Mouse (Mus musculus): Measurements from ENCODE around the gene Ntrk3. TPM values are rescaled to one million over a fixed set of nuclear protein-coding genes. Genes with fewer than 3 reads are reported as not detected.

Ntrk3 gene
- polyA plus RNA-seq, 1 experiment from 2014 or later: 2.6 TPM

DNA sequence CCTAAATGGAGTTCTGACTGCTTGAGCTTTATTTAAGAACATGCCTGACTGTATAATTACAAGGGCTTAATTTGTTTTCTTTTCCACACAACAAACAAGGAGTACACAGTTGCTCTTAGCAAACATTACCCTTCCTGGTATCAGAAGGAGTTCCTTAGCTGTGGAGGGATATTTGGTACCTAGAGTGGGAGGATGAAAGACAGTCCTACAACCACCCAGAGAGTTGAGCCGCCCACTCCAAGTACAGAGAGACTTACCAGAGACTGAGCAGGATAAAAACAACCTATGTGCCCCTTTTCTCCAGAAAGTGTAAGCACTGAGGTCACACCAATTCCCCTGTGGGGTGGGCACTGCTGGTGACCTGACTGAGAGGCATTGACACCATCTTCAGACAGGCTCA, 237.8 kb downstream of the Ntrk3 start:
- 72% methylated on average over 1 of the region's 1 CpGs for WGBS
- Histone ChIP-seq H3K27me3 (no peaks in the 10 kb centered on the region), H3K36me3 (no peaks in the 10 kb centered on the region), H3K9ac (no peak overlapping the region), H3K4me1 (no peaks in the 10 kb centered on the region), H3K4me3 (no peak overlapping the region), H3K4me2 (replicated peaks) (no peak overlapping the region), H3K9me3 (no peaks in the 10 kb centered on the region), H3K27ac (no peak overlapping the region)
- ATAC-seq (ENCODE audit: insufficient number of reproducible peaks, insufficient read depth, low FRiP score, low TSS enrichment): no peak

DNA sequence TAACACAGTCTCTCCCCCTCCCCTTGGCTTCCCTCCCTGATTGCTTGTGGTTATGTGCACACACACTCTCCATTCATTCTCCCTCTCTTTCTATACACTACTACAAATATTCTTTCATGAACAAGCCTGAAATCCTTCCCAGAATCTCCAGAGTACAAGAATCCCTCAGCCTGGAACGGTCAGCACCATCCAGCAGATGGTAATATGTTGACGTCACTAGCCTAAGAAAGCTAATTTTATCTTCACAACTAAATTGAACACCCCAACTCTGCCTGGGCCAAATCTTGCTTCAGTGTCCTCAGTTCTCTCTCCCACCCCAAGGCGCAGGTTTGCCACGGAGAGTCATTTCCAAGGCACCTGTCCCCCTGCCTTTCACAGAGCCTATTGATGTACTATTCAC, 239.5 kb downstream of the Ntrk3 start:
- no peaks in the 10 kb centered on the region for H3K9me3 ChIP-seq
- H3K4me1 ChIP-seq: no peaks in the 10 kb centered on the region
- no peak overlapping the region for H3K4me2 ChIP-seq (replicated peaks)
- no peak overlapping the region for H3K9ac ChIP-seq
- H3K27ac ChIP-seq: no peak overlapping the region
- H3K4me3 ChIP-seq: no peak overlapping the region
- no peaks in the 10 kb centered on the region for H3K36me3 ChIP-seq
- H3K27me3 ChIP-seq: no peaks in the 10 kb centered on the region
- ATAC-seq (ENCODE audit: insufficient number of reproducible peaks, insufficient read depth, low FRiP score, low TSS enrichment): no peak
- WGBS: 84% methylated on average over 4 of the region's 4 CpGs

DNA sequence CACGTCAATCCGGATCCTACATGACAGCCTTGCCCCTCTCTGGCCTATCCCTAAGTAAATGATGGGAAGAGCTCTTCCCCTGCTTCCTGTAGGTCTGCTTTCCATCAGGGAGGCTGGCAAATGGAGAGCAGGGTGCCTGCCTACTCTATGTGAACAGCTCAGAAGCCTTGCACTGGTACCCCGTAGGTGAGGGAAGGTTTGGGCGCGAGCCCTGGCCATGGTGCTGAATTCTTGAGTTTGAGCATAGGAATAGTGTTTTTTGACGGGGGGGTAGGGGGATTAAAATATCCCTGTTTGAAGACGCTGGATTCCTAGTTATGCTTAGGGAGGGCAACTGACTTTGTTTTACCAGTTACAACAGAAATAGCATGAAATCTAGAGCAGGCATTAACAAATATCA, 240.0 kb downstream of the Ntrk3 start:
- Histone ChIP-seq H3K9me3 (no peaks in the 10 kb centered on the region), H3K36me3 (no peaks in the 10 kb centered on the region), H3K4me1 (no peaks in the 10 kb centered on the region), H3K4me2 (replicated peaks) (no peak overlapping the region), H3K9ac (no peak overlapping the region), H3K27ac (no peak overlapping the region), H3K27me3 (no peaks in the 10 kb centered on the region), H3K4me3 (no peak overlapping the region)
- 40% methylated on average over 7 of the region's 7 CpGs for WGBS
- ATAC-seq (ENCODE audit: insufficient number of reproducible peaks, insufficient read depth, low FRiP score, low TSS enrichment): no peak

DNA sequence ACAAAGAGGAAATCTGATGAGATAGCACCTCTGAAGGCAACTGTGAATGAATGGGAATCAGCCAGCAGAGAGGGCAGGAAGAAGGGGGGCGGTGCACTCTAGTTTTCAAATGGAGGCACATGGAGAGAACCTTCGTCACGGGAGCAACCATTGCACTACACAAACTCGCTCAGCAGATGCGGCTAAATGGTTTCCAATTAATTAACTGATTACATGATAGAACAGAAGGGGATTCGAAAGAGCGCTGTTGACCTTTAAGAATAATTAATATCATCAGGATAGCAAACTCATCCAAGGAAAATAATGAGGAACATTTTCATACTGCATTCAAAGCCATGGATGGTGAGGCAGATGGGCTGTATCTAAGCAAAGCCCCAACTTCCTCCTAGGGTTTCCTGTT, 244.2 kb downstream of the Ntrk3 start:
- no peak for ATAC-seq (ENCODE audit: insufficient number of reproducible peaks, insufficient read depth, low FRiP score, low TSS enrichment)

DNA sequence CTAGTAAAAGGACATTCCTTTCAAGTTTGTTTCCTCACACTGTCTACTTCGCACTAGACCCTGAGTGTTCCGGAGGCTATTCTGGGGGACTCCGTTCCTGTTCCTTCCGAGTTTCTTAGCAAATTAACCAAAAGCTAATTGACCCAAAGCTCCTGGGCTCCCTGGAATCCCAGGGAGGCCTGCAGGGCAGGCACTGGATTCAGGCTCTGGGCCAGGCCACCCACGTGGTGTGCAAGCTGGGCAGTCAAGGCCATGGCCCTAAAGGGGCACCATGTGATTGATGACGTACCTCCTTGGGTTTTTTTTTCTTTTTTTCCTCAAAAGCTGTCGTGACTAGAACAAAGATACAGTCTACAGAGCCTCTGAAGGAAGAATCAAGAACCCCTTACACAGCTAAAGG, 246.6 kb downstream of the Ntrk3 start:
- no peak for ATAC-seq (ENCODE audit: insufficient number of reproducible peaks, insufficient read depth, low FRiP score, low TSS enrichment)
- no peaks in the 10 kb centered on the region for H3K36me3 ChIP-seq
- no peaks in the 10 kb centered on the region for H3K4me1 ChIP-seq
- no peak overlapping the region for H3K4me3 ChIP-seq
- no peaks in the 10 kb centered on the region for H3K9me3 ChIP-seq
- WGBS: 39% methylated on average over 7 of the region's 7 CpGs
- H3K27ac ChIP-seq: no peak overlapping the region
- H3K9ac ChIP-seq: no peak overlapping the region
- no peaks in the 10 kb centered on the region for H3K27me3 ChIP-seq
- no peak overlapping the region for H3K4me2 ChIP-seq (replicated peaks)

More for the DNA sequence above, 244.2 kb downstream of the Ntrk3 start:
- H3K27me3 ChIP-seq: no peaks in the 10 kb centered on the region
- no peaks in the 10 kb centered on the region for H3K9me3 ChIP-seq
- no peaks in the 10 kb centered on the region for H3K36me3 ChIP-seq
- H3K4me2 ChIP-seq (replicated peaks): no peak overlapping the region
- H3K9ac ChIP-seq: no peak overlapping the region
- WGBS: 89% methylated on average over 7 of the region's 7 CpGs
- no peaks in the 10 kb centered on the region for H3K4me1 ChIP-seq
- H3K27ac ChIP-seq: no peak overlapping the region
- no peak overlapping the region for H3K4me3 ChIP-seq

DNA sequence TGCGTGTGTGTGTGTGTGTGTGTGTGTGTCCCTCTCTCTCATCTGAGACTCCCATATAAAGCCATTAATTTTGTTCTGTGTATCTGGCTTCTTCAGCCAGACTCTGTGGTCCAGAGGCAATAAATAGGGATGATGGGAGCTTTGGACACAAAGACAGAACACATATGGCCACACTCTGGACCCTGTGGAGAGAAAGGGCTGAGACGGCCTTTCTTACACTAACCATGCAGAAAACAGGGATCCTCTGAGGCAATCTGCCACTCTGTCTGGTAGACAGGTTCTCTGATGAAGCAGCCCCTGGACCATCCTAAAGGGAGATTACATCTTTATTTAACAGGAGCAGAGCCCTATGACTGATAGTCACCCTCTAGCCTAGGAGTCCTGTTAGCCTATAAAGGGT, 253.5 kb downstream of the Ntrk3 start:
- no peak overlapping the region for H3K4me2 ChIP-seq (replicated peaks)
- no peaks in the 10 kb centered on the region for H3K9me3 ChIP-seq
- no peak for ATAC-seq (ENCODE audit: insufficient number of reproducible peaks, insufficient read depth, low FRiP score, low TSS enrichment)
- no peak overlapping the region for H3K9ac ChIP-seq
- H3K4me3 ChIP-seq: no peak overlapping the region
- 87% methylated on average over 2 of the region's 2 CpGs for WGBS
- no peaks in the 10 kb centered on the region for H3K27me3 ChIP-seq
- no peaks in the 10 kb centered on the region for H3K4me1 ChIP-seq
- no peaks in the 10 kb centered on the region for H3K36me3 ChIP-seq
- H3K27ac ChIP-seq: no peak overlapping the region

DNA sequence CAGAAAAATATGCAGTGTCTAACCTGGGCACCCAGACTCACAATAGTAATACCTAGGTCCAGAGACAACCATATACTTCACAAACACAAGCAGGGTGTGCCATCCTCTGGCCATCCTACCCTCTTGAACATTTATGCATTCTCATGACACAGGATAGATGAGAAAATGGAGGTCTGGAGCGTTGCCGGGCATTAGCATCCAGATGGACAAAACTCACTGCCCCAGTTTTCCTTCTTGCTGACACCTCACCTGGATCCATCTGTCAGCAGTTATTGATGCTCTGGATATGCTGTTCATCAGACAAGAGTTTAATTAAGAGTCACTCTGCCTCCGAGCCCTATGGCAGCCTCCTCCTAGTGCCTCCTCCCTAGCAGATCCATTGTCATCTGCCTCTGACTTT, 254.1 kb downstream of the Ntrk3 start:
- WGBS: 87% methylated on average over 3 of the region's 3 CpGs

DNA sequence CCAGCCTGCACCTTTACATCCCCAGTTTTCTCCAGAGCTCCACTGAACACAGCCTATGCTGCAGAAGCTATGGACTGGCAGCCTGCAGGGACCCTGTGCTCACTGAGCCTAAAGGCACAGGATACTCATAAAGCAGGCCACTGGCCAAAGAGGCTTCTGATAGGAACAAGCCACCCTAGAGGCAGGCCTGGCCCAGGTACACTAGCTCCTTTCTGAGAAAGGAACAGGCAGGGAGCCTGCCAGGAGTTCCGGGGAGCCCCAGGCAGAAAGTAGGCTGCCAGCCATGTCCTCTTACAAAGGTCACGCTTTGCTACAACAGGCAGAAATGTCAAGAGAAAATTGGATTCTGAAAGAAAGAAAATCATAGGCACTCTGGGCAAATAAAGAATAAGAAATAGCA, 254.8 kb downstream of the Ntrk3 start:
- no peak for ATAC-seq (ENCODE audit: insufficient number of reproducible peaks, insufficient read depth, low FRiP score, low TSS enrichment)
- Histone ChIP-seq H3K4me3 (no peak overlapping the region), H3K9ac (no peak overlapping the region), H3K27me3 (no peaks in the 10 kb centered on the region), H3K4me2 (replicated peaks) (no peak overlapping the region), H3K27ac (no peak overlapping the region), H3K36me3 (no peaks in the 10 kb centered on the region), H3K9me3 (no peaks in the 10 kb centered on the region), H3K4me1 (no peaks in the 10 kb centered on the region)
- WGBS: 77% methylated on average over 2 of the region's 2 CpGs

More for the DNA sequence above, 254.1 kb downstream of the Ntrk3 start:
- Histone ChIP-seq H3K4me2 (replicated peaks) (no peak overlapping the region), H3K4me3 (no peak overlapping the region), H3K27me3 (no peaks in the 10 kb centered on the region), H3K4me1 (no peaks in the 10 kb centered on the region), H3K36me3 (no peaks in the 10 kb centered on the region), H3K9ac (no peak overlapping the region), H3K27ac (no peak overlapping the region), H3K9me3 (no peaks in the 10 kb centered on the region)
- no peak for ATAC-seq (ENCODE audit: insufficient number of reproducible peaks, insufficient read depth, low FRiP score, low TSS enrichment)

DNA sequence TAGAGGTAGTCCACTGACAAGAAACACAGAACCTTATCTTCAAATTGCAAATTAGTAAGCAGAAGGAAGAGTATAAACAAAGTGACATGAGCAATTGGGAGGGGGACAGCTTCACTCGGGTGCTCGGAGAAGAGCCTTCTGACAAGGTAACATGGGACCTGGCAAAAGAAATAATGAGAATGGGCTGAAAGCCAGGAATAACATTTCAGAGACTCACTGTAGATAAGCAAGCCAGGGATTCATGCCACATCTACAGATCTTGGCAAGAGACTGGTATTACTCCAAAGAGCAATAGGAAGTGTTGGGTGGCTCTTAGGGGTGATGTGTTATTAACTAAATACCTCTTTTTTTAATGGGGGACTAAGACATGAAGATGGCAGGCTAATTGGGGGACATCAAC, 258.9 kb downstream of the Ntrk3 start:
- Histone ChIP-seq H3K27ac (no peak overlapping the region), H3K4me2 (replicated peaks) (no peak overlapping the region), H3K36me3 (no peaks in the 10 kb centered on the region), H3K4me1 (no peaks in the 10 kb centered on the region), H3K4me3 (no peak overlapping the region), H3K9me3 (no peaks in the 10 kb centered on the region), H3K27me3 (no peaks in the 10 kb centered on the region), H3K9ac (no peak overlapping the region)
- no peak for ATAC-seq (ENCODE audit: insufficient number of reproducible peaks, insufficient read depth, low FRiP score, low TSS enrichment)
- 81% methylated on average over 2 of the region's 2 CpGs for WGBS

DNA sequence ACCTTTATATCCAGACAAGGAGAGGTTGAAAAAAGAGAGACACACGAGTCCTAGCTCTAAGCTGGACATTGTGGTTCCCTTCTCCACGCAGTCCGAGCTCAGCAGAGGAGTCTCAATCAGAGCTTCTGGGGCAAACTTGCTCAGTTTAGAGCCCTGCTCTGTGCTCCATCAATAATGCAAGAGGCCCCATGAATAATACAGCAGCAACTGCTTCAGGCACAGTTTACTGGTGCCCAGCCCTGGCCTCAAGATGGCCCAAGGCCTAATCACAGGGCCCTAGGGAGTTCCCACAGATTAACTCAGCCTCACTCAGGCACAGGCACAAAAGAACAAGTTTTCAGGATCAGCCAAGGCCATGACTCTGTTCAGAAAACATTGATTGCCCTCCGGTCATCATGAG, 266.1 kb downstream of the Ntrk3 start:
- ATAC-seq (ENCODE audit: insufficient number of reproducible peaks, insufficient read depth, low FRiP score, low TSS enrichment): no peak
- 78% methylated on average over 4 of the region's 4 CpGs for WGBS
- Histone ChIP-seq H3K4me2 (replicated peaks) (no peak overlapping the region), H3K4me1 (no peaks in the 10 kb centered on the region), H3K27me3 (no peaks in the 10 kb centered on the region), H3K36me3 (no peaks in the 10 kb centered on the region), H3K9ac (no peak overlapping the region), H3K9me3 (no peaks in the 10 kb centered on the region), H3K27ac (no peak overlapping the region), H3K4me3 (no peak overlapping the region)

DNA sequence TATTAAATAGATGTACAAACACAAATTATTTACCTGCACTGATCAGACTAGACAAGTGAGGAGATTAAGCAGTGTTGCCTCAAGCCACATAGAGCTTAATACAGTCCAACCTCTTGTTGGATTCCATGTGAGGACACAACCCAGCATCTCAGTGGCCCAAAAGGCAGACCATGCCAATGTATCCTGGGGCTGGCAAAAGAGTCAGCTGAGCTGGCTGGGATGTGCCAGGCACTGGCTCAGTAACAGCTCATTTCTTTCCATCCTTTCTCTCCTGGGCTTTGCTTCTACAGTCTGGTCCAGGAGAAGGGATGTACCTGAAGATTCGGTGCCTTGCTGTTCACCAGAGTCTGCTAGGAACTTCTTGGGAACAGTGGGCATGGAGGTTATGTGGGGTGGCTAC, 266.5 kb downstream of the Ntrk3 start:
- Histone ChIP-seq H3K36me3 (no peaks in the 10 kb centered on the region), H3K4me2 (replicated peaks) (no peak overlapping the region), H3K9me3 (no peaks in the 10 kb centered on the region), H3K4me1 (no peaks in the 10 kb centered on the region), H3K9ac (no peak overlapping the region), H3K27me3 (no peaks in the 10 kb centered on the region), H3K27ac (no peak overlapping the region), H3K4me3 (no peak overlapping the region)
- ATAC-seq (ENCODE audit: insufficient number of reproducible peaks, insufficient read depth, low FRiP score, low TSS enrichment): no peak
- WGBS: 87% methylated on average over 1 of the region's 1 CpGs

DNA sequence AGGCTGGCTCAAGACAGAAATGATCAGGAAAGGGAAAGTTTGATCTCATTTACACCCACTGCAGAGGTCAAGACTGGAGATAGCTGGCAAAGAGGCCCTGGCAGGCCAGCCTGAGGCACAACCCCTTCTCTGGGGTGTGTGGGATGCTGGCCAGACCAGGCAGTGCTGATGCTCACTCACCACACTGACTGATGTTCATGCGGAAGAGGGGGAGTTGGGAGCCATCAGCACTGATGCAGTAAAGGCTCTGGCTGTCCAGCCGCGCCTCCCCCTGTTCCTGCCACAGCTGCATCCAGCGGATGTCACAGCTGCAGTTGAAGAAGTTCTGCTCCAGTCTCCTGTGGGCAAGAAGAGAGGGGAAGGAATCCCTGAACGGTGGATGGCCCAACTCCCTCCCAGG, 275.2 kb downstream of the Ntrk3 start:
- H3K36me3 ChIP-seq: no peaks in the 10 kb centered on the region
- H3K4me1 ChIP-seq: no peaks in the 10 kb centered on the region
- no peak overlapping the region for H3K27ac ChIP-seq
- no peak for ATAC-seq (ENCODE audit: insufficient number of reproducible peaks, insufficient read depth, low FRiP score, low TSS enrichment)
- H3K9me3 ChIP-seq: no peaks in the 10 kb centered on the region
- WGBS: 81% methylated on average over 5 of the region's 5 CpGs
- H3K27me3 ChIP-seq: no peaks in the 10 kb centered on the region
- no peak overlapping the region for H3K4me3 ChIP-seq
- H3K9ac ChIP-seq: no peak overlapping the region
- no peak overlapping the region for H3K4me2 ChIP-seq (replicated peaks)

DNA sequence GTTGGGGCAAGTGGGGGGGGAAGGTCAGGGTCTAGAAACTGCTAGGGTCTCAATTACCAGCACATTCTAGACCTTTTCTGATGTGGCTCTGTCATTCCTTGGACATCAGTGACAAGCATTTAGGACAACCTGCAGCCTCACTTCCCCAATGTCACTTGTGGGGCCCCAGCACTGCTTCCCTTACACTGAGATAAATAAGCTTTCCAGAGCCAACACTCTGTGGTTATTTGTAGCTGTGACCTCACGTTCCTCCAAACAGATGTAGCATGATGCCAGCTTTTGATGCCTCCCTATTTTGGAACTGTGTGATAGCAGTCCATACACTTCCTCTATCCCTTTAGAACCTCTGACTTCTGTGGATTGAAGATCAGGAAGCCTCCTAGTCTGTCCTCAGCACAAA, 278.8 kb downstream of the Ntrk3 start:
- no peak overlapping the region for H3K9ac ChIP-seq
- ATAC-seq (ENCODE audit: insufficient number of reproducible peaks, insufficient read depth, low FRiP score, low TSS enrichment): no peak
- no peaks in the 10 kb centered on the region for H3K27me3 ChIP-seq
- H3K4me1 ChIP-seq: no peaks in the 10 kb centered on the region
- no peak overlapping the region for H3K4me3 ChIP-seq
- H3K27ac ChIP-seq: no peak overlapping the region
- H3K4me2 ChIP-seq (replicated peaks): no peak overlapping the region
- H3K36me3 ChIP-seq: no peaks in the 10 kb centered on the region
- 72% methylated on average over 1 of the region's 1 CpGs for WGBS
- no peaks in the 10 kb centered on the region for H3K9me3 ChIP-seq
